Mouse (Mus musculus): ENCODE measurements around the gene Kcnh2. TPM values are rescaled to one million over a fixed set of nuclear protein-coding genes. Genes with fewer than 3 reads are reported as not detected.

Gene Kcnh2
- total RNA-seq, 2 experiments from 2014 or later = 32.2 to 32.6 TPM

DNA sequence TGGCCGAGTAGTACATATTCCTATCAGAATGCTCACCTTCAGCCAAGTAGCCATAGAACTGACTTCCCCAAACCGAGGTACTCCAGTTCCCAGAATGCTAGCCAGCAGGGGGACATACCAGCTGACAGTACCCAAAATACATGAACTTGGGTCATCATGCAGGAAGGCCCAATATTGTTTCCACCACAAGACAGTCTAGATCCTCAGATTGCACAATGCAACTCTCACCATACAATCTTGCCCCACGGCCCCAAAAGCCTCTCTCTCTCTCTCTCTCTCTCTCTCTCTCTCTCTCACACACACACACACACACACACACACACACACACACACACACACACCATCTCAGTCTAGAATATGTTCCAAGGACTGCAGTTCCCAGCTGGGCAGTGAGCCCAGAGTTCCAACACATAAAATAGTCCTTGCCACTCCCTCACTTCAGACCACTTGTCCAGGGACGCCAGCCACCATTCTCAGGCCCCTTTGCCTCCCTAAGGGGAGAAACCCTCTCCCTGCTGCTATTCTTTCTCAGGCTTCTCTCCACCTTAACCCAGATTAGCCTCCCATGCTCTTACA is 24.5 kb downstream of the Kcnh2 start:
- peak in 1 of 2 experiments; percentile 7 for DNase-seq (ENCODE audit: low spot score in 2 of 2)
- intact Hi-C loops (cut with DNase I) = no loop called here

DNA sequence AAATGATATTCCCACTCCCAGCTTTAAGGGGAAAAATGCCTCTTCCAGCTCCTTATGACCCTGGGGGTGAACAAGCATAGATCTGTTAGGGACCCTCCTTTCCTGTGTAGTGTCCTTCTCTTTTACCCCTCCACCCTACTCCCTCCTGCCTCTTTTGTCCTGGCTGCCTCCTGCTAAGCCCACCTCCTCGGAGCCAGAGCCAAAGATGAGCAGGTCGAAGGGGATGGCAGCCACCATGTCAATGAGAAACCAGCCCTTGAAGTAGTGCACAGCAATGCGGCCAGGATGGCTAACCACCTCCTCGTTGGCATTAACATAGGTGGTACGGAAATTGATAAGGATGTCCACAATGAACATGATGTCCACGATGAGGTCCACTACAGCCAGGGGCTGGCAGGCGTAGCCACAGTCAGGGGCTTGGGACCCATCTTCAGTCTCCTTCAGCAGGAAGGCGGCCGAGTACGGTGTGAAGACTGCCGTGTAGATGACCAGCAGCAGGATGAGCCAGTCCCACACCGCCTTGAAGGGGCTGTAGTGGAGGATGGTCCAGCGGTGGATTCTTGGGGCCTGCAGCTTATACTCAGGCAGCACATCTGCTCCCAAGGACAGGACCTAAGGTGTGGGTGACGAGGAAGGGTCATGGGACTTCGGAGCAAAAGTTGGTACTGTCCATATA is 25.1 kb downstream of the Kcnh2 start:
- intact Hi-C loops (cut with DNase I) = no loop called here

GRCm38 (mm10) chr5:24325251-24325650 is 26.2 kb downstream of the Kcnh2 start:
- DNase-seq (ENCODE audit: low spot score in 2 of 2) = no peak
- intact Hi-C loops (cut with DNase I) = no loop called here

More for the DNA sequence above, 25.1 kb downstream of the Kcnh2 start:
- no peak for DNase-seq (ENCODE audit: low spot score in 2 of 2)

DNA sequence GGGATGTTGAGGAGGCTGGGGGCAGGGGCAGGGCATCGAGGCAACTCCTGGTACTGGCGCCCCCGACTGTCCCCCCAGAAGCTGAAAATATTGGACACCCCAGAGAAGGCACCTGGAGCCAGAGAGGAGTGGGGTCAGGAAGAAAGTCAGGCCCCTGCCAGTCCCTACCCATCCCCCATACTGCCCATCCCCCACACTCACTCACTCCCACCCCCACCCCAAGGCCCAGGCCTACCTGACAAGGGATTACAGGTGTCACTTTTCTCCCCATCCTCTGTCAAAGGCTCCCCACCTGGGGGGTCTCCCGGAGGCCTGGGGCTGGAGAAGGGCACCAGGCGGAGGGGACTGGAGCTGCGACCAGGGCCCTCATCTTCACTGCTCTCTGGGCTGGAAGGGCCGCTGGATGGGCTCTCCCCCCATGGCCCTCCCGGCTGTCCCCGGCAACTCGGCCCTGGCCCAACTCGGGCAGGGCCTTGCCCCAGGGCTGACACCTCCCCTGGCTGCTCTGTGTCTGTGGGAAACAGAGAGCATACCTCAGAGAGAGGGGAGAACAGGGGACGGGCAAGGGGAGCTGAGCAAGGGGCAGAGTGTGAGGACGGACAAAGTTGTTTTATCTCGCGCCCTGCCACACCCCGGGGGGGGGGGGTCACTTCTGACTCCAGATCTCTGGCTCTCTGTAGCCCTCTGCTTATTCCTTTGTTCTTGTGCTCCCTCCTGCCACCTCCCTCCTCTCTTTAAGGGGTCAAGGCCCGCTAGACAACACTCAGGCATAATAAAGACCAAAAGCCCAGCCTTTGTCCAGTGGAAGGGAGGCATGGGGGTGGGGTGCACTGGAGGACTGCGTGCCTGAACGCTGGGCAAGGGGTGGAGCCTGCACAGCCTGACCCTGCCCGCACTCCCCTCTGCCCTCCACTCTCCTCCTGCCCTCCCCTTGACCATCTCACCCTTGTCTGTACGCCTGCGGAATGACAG is 29.4 kb downstream of the Kcnh2 start:
- intact Hi-C loops (cut with DNase I) = no loop called here
- DNase-seq (ENCODE audit: low spot score in 2 of 2) = no peak

- DNase-seq (ENCODE audit: low spot score in 2 of 2) = no peak
- intact Hi-C loops (cut with DNase I) = no loop called here
These were observed 30.5 kb downstream of the Kcnh2 start for GRCm38 (mm10) chr5:24320894-24321293.

GRCm38 (mm10) chr5:24320467-24320813 is 31.0 kb downstream of the Kcnh2 start:
- peak in 1 of 2 experiments; percentile 35 for DNase-seq (ENCODE audit: low spot score in 2 of 2)
- intact Hi-C loops (cut with DNase I) = no loop called here

DNA sequence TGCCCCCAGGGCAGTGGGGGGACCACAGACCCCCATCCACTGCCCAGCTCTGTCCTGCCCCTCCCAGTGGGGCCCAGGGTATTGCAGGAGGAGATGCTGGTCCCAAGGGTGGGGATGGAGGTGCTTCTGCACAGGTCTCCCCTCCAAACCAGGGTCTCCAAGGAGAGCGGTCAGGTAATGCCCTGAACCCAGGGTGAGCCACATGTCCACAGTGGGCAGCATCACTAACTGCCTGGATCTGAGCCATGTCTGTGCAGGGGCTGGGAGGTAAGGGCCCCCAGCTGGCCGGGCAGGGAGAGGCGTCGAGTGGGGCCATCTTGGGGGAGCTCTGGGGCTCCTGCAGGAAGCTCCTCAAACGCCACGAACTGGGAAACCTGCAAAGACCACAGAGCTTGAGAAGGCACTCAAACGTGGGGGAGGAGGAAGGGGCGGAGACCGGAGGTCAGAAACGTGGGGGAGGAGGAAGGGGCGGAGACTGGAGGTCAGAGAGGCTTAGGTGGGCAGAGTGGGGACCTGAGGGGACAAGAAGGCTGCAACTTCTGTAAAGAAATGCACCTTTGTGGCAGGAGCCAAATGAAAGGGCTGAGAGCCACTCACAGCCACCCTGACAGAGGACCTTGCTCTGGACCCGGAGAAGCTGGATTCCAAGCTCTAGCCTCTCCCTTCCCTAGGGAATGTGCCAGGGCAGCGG is 31.5 kb downstream of the Kcnh2 start:
- intact Hi-C loops (cut with DNase I) = no loop called here
- DNase-seq (ENCODE audit: low spot score in 2 of 2) = no peak

- DNase-seq (ENCODE audit: low spot score in 2 of 2) = no peak
- intact Hi-C loops (cut with DNase I) = no loop called here
These were observed 42.2 kb downstream of the Kcnh2 start for GRCm38 (mm10) chr5:24309223-24309622.

DNA sequence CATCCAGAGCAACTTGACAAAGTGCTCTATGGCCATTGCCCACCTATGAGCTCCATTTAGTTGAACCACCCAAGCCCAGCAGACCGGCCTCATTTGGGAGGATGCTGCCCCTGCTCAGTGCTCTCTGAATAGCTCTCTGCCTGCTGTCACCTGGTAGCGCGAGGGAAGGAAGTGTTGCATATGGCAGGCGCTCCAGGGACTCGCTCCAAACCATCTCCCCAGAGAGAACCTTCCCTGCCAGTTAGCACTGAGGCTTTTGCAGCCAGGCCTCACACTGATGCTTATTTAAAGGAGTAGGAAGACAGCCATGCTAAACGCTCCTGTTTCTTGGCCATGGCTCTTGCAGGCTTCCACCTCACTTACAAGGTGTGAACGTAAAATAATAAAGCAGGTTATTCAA is 42.8 kb downstream of the Kcnh2 start:
- intact Hi-C loops (cut with DNase I) = no loop called here
- DNase-seq (ENCODE audit: low spot score in 2 of 2) = no peak

DNA sequence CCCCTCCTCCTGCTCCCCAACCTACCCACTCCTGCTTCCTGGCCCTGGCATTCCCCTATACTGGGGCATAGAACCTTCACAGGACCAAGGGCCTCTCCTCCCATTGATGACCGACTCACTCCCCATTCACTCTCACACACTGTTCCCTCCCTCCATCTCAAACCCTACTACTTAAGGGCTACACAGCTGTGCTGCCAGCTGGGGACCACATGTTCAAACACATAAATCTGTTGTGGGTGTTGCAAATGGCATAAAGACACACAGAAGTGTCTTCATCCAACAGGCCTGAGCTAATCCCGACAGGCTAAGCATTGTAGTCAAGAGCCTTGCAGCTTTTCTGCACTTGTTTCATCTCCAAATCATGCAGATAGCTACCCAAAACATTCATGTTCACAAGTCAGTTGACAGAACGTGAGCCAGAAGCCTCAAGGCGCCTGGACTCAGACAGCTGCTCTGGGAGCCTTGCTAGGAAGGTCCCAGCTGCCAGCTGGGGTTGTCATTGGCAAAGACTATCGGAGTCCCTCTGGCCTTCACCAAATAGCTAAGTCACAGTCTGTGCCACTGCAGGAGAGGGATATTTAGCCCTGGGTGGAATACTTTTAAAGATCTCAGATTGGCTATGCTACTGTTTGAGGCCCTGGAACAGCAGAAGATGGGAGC is 44.2 kb downstream of the Kcnh2 start:
- DNase-seq (ENCODE audit: low spot score in 2 of 2) = no peak
- intact Hi-C loops (cut with DNase I) = no loop called here

- DNase-seq (ENCODE audit: low spot score in 2 of 2) = no peak
- intact Hi-C loops (cut with DNase I) = loop anchor here (5.0 kb wide), 1 partner anchor 36 kb away; no protein-coding TSS in a partner anchor
These were observed 48.2 kb downstream of the Kcnh2 start for GRCm38 (mm10) chr5:24303199-24303598.

DNA sequence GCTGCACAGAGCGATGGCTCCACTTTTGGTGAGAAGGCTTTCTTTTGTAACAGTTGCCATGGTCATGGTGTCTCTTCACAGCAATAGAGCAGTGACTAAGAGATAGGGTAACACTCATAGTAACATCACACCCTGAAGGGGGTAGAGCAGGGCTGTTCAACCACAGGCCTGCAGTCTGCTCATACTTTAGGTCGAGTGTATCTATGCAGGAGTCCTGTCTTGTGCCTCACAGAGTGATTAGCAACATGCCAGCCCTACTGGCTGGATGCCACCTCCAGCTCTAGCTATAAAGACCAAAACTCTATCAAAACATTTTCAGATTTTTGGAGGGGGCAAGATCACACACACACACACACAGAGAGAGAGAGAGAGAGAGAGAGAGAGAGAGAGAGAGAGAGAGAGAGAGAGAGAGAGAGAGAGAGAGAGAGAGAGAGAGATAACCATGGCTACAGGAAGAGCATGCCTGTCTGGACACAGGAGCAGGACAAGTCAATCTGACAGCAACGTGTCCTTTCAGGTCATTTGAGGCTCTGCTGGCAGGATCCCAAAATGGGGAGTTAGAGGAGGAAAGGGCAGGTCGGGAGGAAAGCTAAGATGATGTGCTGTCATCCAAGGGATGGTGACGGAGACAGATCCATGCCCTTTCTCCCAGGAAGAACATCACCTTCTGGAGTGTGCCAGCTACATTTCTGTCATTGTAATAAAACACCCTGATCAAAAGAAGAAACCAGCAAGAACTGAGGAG is 51.4 kb downstream of the Kcnh2 start:
- no peak for DNase-seq (ENCODE audit: low spot score in 2 of 2)
- intact Hi-C loops (cut with DNase I) = loop anchor here (5.0 kb wide), 1 partner anchor 33 kb away; no protein-coding TSS in a partner anchor

GRCm38 (mm10) chr5:24291954-24292353 is 59.5 kb downstream of the Kcnh2 start:
- intact Hi-C loops (cut with DNase I) = no loop called here
- no peak for DNase-seq (ENCODE audit: low spot score in 2 of 2)

GRCm38 (mm10) chr5:24286221-24286970 is 65.0 kb downstream of the Kcnh2 start:
- intact Hi-C loops (cut with DNase I) = no loop called here
- DNase-seq (ENCODE audit: low spot score in 2 of 2) = no peak

GRCm38 (mm10) chr5:24284145-24284544 is 67.3 kb downstream of the Kcnh2 start:
- intact Hi-C loops (cut with DNase I) = no loop called here
- no peak for DNase-seq (ENCODE audit: low spot score in 2 of 2)

GRCm38 (mm10) chr5:24283181-24283580 is 68.2 kb downstream of the Kcnh2 start:
- intact Hi-C loops (cut with DNase I) = no loop called here
- DNase-seq (ENCODE audit: low spot score in 2 of 2) = no peak

GRCm38 (mm10) chr5:24280523-24280922 is 70.9 kb downstream of the Kcnh2 start:
- no peak for DNase-seq (ENCODE audit: low spot score in 2 of 2)
- intact Hi-C loops (cut with DNase I) = no loop called here

GRCm38 (mm10) chr5:24279527-24279926 is 71.9 kb downstream of the Kcnh2 start:
- intact Hi-C loops (cut with DNase I) = no loop called here
- DNase-seq (ENCODE audit: low spot score in 2 of 2) = no peak
